Mouse (Mus musculus): Measurements from ENCODE around the gene Vmn2r77. TPM values are rescaled to one million over a fixed set of nuclear protein-coding genes. Genes with fewer than 3 reads are reported as not detected.
"Not testable (repeated sequence)": the region's sequence is repeated elsewhere in the genome, so short reads cannot be mapped to it uniquely, and the experiment has no call there.

The Vmn2r77 gene
- total RNA-seq (2021): not detected

GRCm38 (mm10) chr7:86794727-86795126 lies at the start of gene Vmn2r77:
Gene Vmn2r77 (plus strand): TSS chr7:86795027.
- no peak for DNase-seq

GRCm38 (mm10) chr7:86760751-86761150 lies 34.1 kb upstream of the Vmn2r77 start:
- DNase-seq: no peak

- no peak for DNase-seq
These were observed 30.2 kb upstream of the Vmn2r77 start for GRCm38 (mm10) chr7:86764628-86765027.

- no peak for DNase-seq
These were observed 23.2 kb upstream of the Vmn2r77 start for GRCm38 (mm10) chr7:86771621-86772020.

GRCm38 (mm10) chr7:86775617-86776325 lies 19.1 kb upstream of the Vmn2r77 start, which contains the start of gene Folh1:
Gene Folh1 (minus strand): TSS chr7:86775943.
- DNase-seq: peak; percentile 5

- DNase-seq: not testable (repeated sequence)
These were observed 20.4 kb downstream of the Vmn2r77 start for GRCm38 (mm10) chr7:86815241-86815640.

- not testable (repeated sequence) for DNase-seq
These were observed 20.9 kb downstream of the Vmn2r77 start for GRCm38 (mm10) chr7:86815716-86816115.

GRCm38 (mm10) chr7:86816466-86816865 lies 21.6 kb downstream of the Vmn2r77 start:
- DNase-seq: no peak

Other genes with a start within 250 kb of the Vmn2r77 start
- not detected for gene Olfr295, start 211.2 kb upstream of the Vmn2r77 start, total RNA-seq (2021)
- not detected for gene Olfr294, start 178.4 kb upstream of the Vmn2r77 start, total RNA-seq (2021)
- not detected for gene Olfr293, start 146.0 kb upstream of the Vmn2r77 start, total RNA-seq (2021)
- gene Olfr292, start 106.7 kb upstream of the Vmn2r77 start, total RNA-seq (2021): not detected
- gene Folh1, start 19.1 kb upstream of the Vmn2r77 start, total RNA-seq (2021): not detected
- gene Vmn2r78, start 120.1 kb downstream of the Vmn2r77 start, total RNA-seq (2021): not detected
- gene Vmn2r79, start 201.1 kb downstream of the Vmn2r77 start, total RNA-seq (2021): not detected

Measured in heart, postnatal 4 days (tissue).